Mouse (Mus musculus): ENCODE measurements at regions not wholly inside any gene's neighbourhood (a gene's known extent, or its start where the extent isn't known, plus 50 kb on each side); places are given as distances from the start of the nearest gene placed in this dataset.

DNA sequence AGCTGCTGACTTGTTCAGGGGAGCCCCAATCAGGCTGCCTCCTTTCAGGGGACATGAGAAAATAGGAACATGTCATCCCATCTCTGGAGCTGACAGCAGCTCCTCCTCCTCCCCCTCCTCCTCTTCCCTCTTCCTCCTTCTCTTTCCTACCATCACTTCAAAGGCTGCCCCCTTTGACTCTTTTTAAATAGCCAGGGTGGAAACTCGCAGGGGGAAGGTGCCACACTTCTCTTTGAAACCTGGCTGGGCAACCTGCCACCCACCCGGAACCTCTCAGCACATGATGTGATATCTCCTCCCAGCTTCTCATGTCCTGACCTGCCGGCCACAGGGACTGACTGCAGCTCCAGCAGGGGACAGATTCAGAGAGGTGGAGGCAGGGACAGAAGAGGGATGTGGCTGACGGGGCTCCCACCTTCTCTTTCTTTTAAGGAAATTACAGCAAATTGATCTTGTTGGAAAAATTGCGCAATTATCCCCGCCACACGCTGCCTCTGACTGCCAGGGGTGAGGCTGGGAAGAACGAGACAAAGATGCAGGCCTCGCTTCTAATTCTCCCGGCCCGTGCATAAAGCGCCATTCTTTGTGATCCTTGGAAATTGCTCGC, 399.6 kb upstream of the Kazn start:
- no peaks in the 10 kb centered on the region for H3K4me1 ChIP-seq (ENCODE audit: control insufficient read depth in 1 of 2, insufficient read depth in 2 of 2)
- DNase-seq (ENCODE audit: extremely low read depth), result no peak
- H3K9ac ChIP-seq (ENCODE audit: insufficient read depth, low read depth), result no peak overlapping the region
- peaks cover 83% of the 10 kb centered on the region for H3K9me3 ChIP-seq (replicated peaks; ENCODE audit: low read length)
- H3K4me2 ChIP-seq (ENCODE audit: insufficient read depth, low read depth, poor library complexity, severe bottlenecking), result no peak overlapping the region
- in situ Hi-C loops (cut with MboI; ENCODE audit: low pct_ligation_motif_present, low pct_unique_long_range_greater_than_20kb, low sequenced_read_pairs), result no loop called here
- dilution Hi-C loops (cut with MboI; ENCODE audit: extremely low pct_ligation_motif_present, extremely low pct_unique_long_range_greater_than_20kb, low sequenced_read_pairs), result no loop called here
- no peak overlapping the region for H3K27ac ChIP-seq (ENCODE audit: insufficient read depth, low read depth)
- no peak overlapping the region for H3K4me3 ChIP-seq (replicated peaks in 1 of 3; ENCODE audit: low read depth in 2 of 3, low read length in 2 of 3, poor library complexity in 1 of 3)
- H3K79me2 ChIP-seq (replicated peaks; ENCODE audit: control insufficient read depth, extremely low read depth, insufficient read depth, poor library complexity, severe bottlenecking), result no peaks in the 10 kb centered on the region
- TF ChIP-seq SMC3 (IDR thresholded peaks at IDR 0.05; ENCODE audit: low read depth, low read length) (no peak), MXI1 (IDR thresholded peaks at IDR 0.05; ENCODE audit: low read depth, low read length) (no peak)
- no peaks in the 10 kb centered on the region for H3K27me3 ChIP-seq (replicated peaks)
- no peaks in the 10 kb centered on the region for H3K36me3 ChIP-seq (replicated peaks in 1 of 2; ENCODE audit: control insufficient read depth in 1 of 2, insufficient read depth in 1 of 2, low read length in 1 of 2)

- dilution Hi-C loops (cut with MboI; ENCODE audit: extremely low pct_ligation_motif_present, extremely low pct_unique_long_range_greater_than_20kb, low sequenced_read_pairs) (no loop called here), in situ Hi-C loops (cut with MboI; ENCODE audit: low pct_ligation_motif_present, low pct_unique_long_range_greater_than_20kb, low sequenced_read_pairs) (no loop called here)
- no peak for TF ChIP-seq EP300 (IDR thresholded peaks at IDR 0.05; ENCODE audit: low read length)
- no peak for TF ChIP-seq BHLHE40 (IDR thresholded peaks at IDR 0.05; ENCODE audit: low read depth, low read length)
- TF ChIP-seq HCFC1 (IDR thresholded peaks at IDR 0.05; ENCODE audit: low read depth, low read length), result no peak
- no peak for TF ChIP-seq CHD1 (IDR thresholded peaks at IDR 0.05; ENCODE audit: low read depth, low read length)
- no peak for TF ChIP-seq MAFK (IDR thresholded peaks at IDR 0.05; ENCODE audit: insufficient replicate concordance, low read length)
- no peak for TF ChIP-seq PAX5 (IDR thresholded peaks at IDR 0.05; ENCODE audit: low read length)
- TF ChIP-seq USF1 (IDR thresholded peaks at IDR 0.05; ENCODE audit: low read depth, low read length), result no peak
- no peak for TF ChIP-seq ZMIZ1 (IDR thresholded peaks at IDR 0.05; ENCODE audit: low read depth, low read length)
- no peak for TF ChIP-seq USF2 (conservative IDR thresholded peaks at IDR 0.05; ENCODE audit: low read depth, low read length)
- peaks cover 86% of the 10 kb centered on the region for H3K9me3 ChIP-seq (replicated peaks; ENCODE audit: low read length)
- H3K4me3 ChIP-seq (replicated peaks in 1 of 3; ENCODE audit: low read depth in 2 of 3, low read length in 2 of 3, poor library complexity in 1 of 3), result no peak overlapping the region
- no peak overlapping the region for H3K9ac ChIP-seq (ENCODE audit: insufficient read depth, low read depth)
- H3K27me3 ChIP-seq (replicated peaks), result no peaks in the 10 kb centered on the region
- H3K79me2 ChIP-seq (replicated peaks; ENCODE audit: control insufficient read depth, extremely low read depth, insufficient read depth, poor library complexity, severe bottlenecking), result no peaks in the 10 kb centered on the region
- H3K4me1 ChIP-seq (ENCODE audit: control insufficient read depth in 1 of 2, insufficient read depth in 2 of 2), result no peaks in the 10 kb centered on the region
- DNase-seq (ENCODE audit: extremely low read depth), result no peak
- H3K4me2 ChIP-seq (ENCODE audit: insufficient read depth, low read depth, poor library complexity, severe bottlenecking), result no peak overlapping the region
- H3K36me3 ChIP-seq (replicated peaks in 1 of 2; ENCODE audit: control insufficient read depth in 1 of 2, insufficient read depth in 1 of 2, low read length in 1 of 2), result no peaks in the 10 kb centered on the region
- H3K27ac ChIP-seq (ENCODE audit: insufficient read depth, low read depth), result no peak overlapping the region
Measured at GRCm38 (mm10) chr4:142638057-142638456, 398.9 kb upstream of the Kazn start.

DNA sequence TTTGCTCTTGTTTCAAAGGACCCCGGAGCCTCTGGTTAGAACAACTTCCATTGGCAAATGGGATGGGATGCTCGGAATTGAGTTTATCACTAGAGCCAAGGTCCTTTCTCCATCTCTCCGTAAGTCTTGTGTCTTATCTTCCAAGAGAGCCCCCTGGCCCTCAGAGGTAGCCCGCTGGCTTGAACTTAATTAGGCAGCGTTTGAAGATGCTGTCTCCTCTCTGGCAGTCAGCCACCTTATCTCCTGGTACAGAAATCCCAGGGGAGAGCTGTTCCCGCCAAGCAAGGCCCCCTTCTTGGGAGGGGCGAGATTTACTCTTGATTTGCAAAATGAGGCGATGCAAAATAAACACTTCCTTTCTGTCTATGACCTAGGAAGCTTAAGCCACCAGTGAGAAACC, 395.2 kb upstream of the Kazn start:
- Histone ChIP-seq H3K4me3 (replicated peaks in 1 of 3; ENCODE audit: low read depth in 2 of 3, low read length in 2 of 3, poor library complexity in 1 of 3) (no peak overlapping the region), H3K4me2 (ENCODE audit: insufficient read depth, low read depth, poor library complexity, severe bottlenecking) (no peak overlapping the region), H3K27me3 (replicated peaks) (no peaks in the 10 kb centered on the region), H3K4me1 (ENCODE audit: control insufficient read depth in 1 of 2, insufficient read depth in 2 of 2) (no peaks in the 10 kb centered on the region), H3K9me3 (replicated peaks; ENCODE audit: low read length) (peaks cover 89% of the 10 kb centered on the region), H3K9ac (ENCODE audit: insufficient read depth, low read depth) (no peak overlapping the region), H3K27ac (ENCODE audit: insufficient read depth, low read depth) (no peak overlapping the region), H3K79me2 (replicated peaks; ENCODE audit: control insufficient read depth, extremely low read depth, insufficient read depth, poor library complexity, severe bottlenecking) (no peaks in the 10 kb centered on the region), H3K36me3 (replicated peaks in 1 of 2; ENCODE audit: control insufficient read depth in 1 of 2, insufficient read depth in 1 of 2, low read length in 1 of 2) (no peaks in the 10 kb centered on the region)
- TF ChIP-seq RAD21 (IDR thresholded peaks at IDR 0.05; ENCODE audit: low read depth, low read length) (no peak), JUND (conservative IDR thresholded peaks at IDR 0.05; ENCODE audit: low read depth, low read length) (no peak), CHD1 (IDR thresholded peaks at IDR 0.05; ENCODE audit: low read depth, low read length) (no peak), MEF2A (IDR thresholded peaks at IDR 0.05; ENCODE audit: borderline replicate concordance, low read depth, low read length) (no peak), IRF4 (IDR thresholded peaks at IDR 0.05; ENCODE audit: low read depth, low read length) (no peak), UBTF (IDR thresholded peaks at IDR 0.05; ENCODE audit: low read depth, low read length) (no peak), TBP (conservative IDR thresholded peaks at IDR 0.05; ENCODE audit: low read depth, low read length) (no peak), ZC3H11A (IDR thresholded peaks at IDR 0.05; ENCODE audit: low read depth, low read length) (no peak), USF1 (IDR thresholded peaks at IDR 0.05; ENCODE audit: low read depth, low read length) (no peak), TCF12 (IDR thresholded peaks at IDR 0.05; ENCODE audit: low read depth, low read length) (no peak), MXI1 (IDR thresholded peaks at IDR 0.05; ENCODE audit: low read depth, low read length) (no peak), JUN (IDR thresholded peaks at IDR 0.05; ENCODE audit: insufficient read depth, low read depth, low read length) (no peak), RCOR1 (conservative IDR thresholded peaks at IDR 0.05; ENCODE audit: low read depth, low read length) (no peak), ELF1 (IDR thresholded peaks at IDR 0.05; ENCODE audit: low read depth, low read length) (no peak), ZNF384 (IDR thresholded peaks at IDR 0.05; ENCODE audit: low read depth, low read length) (no peak)
- in situ Hi-C loops (cut with MboI; ENCODE audit: low pct_ligation_motif_present, low pct_unique_long_range_greater_than_20kb, low sequenced_read_pairs) (no loop called here), dilution Hi-C loops (cut with MboI; ENCODE audit: extremely low pct_ligation_motif_present, extremely low pct_unique_long_range_greater_than_20kb, low sequenced_read_pairs) (no loop called here)
- no peak for DNase-seq (ENCODE audit: extremely low read depth)

Data from CH12.LX (cell line).